Mouse (Mus musculus) kidney, postnatal 0 days (tissue): ENCODE data around the gene Atp6v0e2. TPM values are rescaled to one million over a fixed set of nuclear protein-coding genes. Genes with fewer than 3 reads are reported as not detected.

Experiments
- ATAC-seq: fragments of 200-750 bp; cut with Nextera tagmentation; replicated peaks from 2 replicates; pipeline ENCODE4 v1.8.0; 2017; ENCODE audit warnings: low read depth, moderate number of reproducible peaks, moderate TSS enrichment, moderate library complexity; ENCODE audit not compliant: low FRiP score
- DNase-seq: peaks from one replicate; pipeline ENCODE4 v3.0.0-alpha.2; 2016; ENCODE audit warnings: low spot score
- H3K27ac ChIP-seq: fragments of 300-500 bp; sonication (generic); 2 replicates; pipeline ENCODE4 v1.5.1; 2014; ENCODE audit warnings: mild to moderate bottlenecking
- H3K27me3 ChIP-seq: fragments of 300-500 bp; sonication (generic); 2 replicates; pipeline ENCODE4 v1.6.1; 2014; ENCODE audit warnings: low read length, mixed read lengths; ENCODE audit not compliant: insufficient read depth
- H3K36me3 ChIP-seq: fragments of 300-500 bp; sonication (generic); 2 replicates; pipeline ENCODE4 v1.6.1; 2014; ENCODE audit warnings: low read length, mixed read lengths; ENCODE audit not compliant: insufficient read depth
- H3K4me1 ChIP-seq: fragments of 300-500 bp; sonication (generic); replicated peaks from 2 replicates; pipeline ENCODE4 v1.6.1; 2014; ENCODE audit warnings: antibody characterized with exemption, low read length, mixed read lengths; ENCODE audit not compliant: insufficient read depth
- H3K4me2 ChIP-seq: fragments of 300-500 bp; sonication (generic); 2 replicates; pipeline ENCODE4 v1.6.1; 2014; ENCODE audit warnings: mild to moderate bottlenecking, low read length, moderate library complexity, mixed read lengths
- H3K4me3 ChIP-seq: fragments of 300-500 bp; sonication (generic); replicated peaks from 2 replicates; pipeline ENCODE4 v1.5.1; 2014; ENCODE audit warnings: low read depth, low read length
- H3K9ac ChIP-seq: fragments of 300-500 bp; sonication (generic); 2 replicates; pipeline ENCODE4 v1.6.1; 2014; ENCODE audit warnings: low read depth, low read length
- H3K9me3 ChIP-seq: fragments of 300-500 bp; sonication (generic); replicated peaks from 2 replicates; pipeline ENCODE4 v1.6.1; 2016; ENCODE audit warnings: low read length, inconsistent platforms, mixed read lengths
- CTCF ChIP-seq: IDR thresholded peaks from 2 replicates; pipeline ENCODE4 v1.5.1; 2016; ENCODE audit warnings: antibody characterized with exemption, low read depth, mild to moderate bottlenecking, moderate library complexity
- WGBS: fragments of 180-500 bp; shearing (Covaris S2); extraction: QIAGEN DNeasy Blood & Tissue Kit; methylation state at CpG from one replicate; pipeline ENCODE4 v1.1.7; 2014; 5-methylcytosine and 5-hydroxymethylcytosine counted together
- polyA plus RNA-seq: library from polyadenylated mRNA; unstranded; fragments of >200 nt; fragmentation: Nextera tagmentation; extraction: Ambion mirVana; gene quantifications from 2 replicates; pipeline ENCODE4 v1.2.1, GENCODE M21; 2015

Gene Atp6v0e2
- polyA plus RNA-seq, 1 experiment from 2014 or later, result 31.1 TPM

- H3K27me3 ChIP-seq, result no peaks in the 10 kb centered on the region
- ATAC-seq (no peak), DNase-seq (peak; percentile 56)
- H3K4me1 ChIP-seq, result peaks cover 31% of the 10 kb centered on the region
- WGBS, result 45% methylated on average over 8 of the region's 8 CpGs
- no peak overlapping the region for H3K9ac ChIP-seq
- H3K9me3 ChIP-seq, result no peaks in the 10 kb centered on the region
- H3K4me3 ChIP-seq, result no peak overlapping the region
- peak overlapping the region; percentile 72; the same call in 1 of the 2 replicates for H3K27ac ChIP-seq
- H3K36me3 ChIP-seq, result no peaks in the 10 kb centered on the region
- H3K4me2 ChIP-seq, result 0 out of 2 replicates have a peak overlapping the region, but pooled peaks have one; percentile 23
- TF ChIP-seq CTCF, result no peak
Observed at GRCm38 (mm10) chr6:48569065-48569807, 31.8 kb downstream of the Atp6v0e2 start.

- 91% methylated on average over 5 of the region's 5 CpGs for WGBS
- Histone ChIP-seq H3K9ac (peak overlapping the region; percentile 25; the same call in 1 of the 2 replicates), H3K4me1 (peaks cover 26% of the 10 kb centered on the region), H3K4me3 (peak overlapping the region; percentile 9; the same call in 1 of the 2 replicates), H3K27me3 (no peaks in the 10 kb centered on the region), H3K4me2 (peak overlapping the region; percentile 43), H3K27ac (peak overlapping the region; percentile 51; the same call in 1 of the 2 replicates), H3K9me3 (no peaks in the 10 kb centered on the region), H3K36me3 (no peaks in the 10 kb centered on the region)
- DNase-seq (no peak), ATAC-seq (no peak)
- no peak for TF ChIP-seq CTCF
Observed at GRCm38 (mm10) chr6:48572014-48572413, 34.6 kb downstream of the Atp6v0e2 start.

- ATAC-seq (peak; percentile 37; the same call in 1 of the 2 replicates), DNase-seq (peak; percentile 85)
- H3K9me3 ChIP-seq, result no peaks in the 10 kb centered on the region
- H3K9ac ChIP-seq, result peak within 1 kb of the TSS; percentile 25
- 22% methylated on average over 6 of the region's 6 CpGs for WGBS
- H3K4me3 ChIP-seq, result peak within 1 kb of the TSS; percentile 9; the same call in 1 of the 2 replicates
- peak within 1 kb of the TSS; percentile 51 for H3K27ac ChIP-seq
- no peak for TF ChIP-seq CTCF
- H3K27me3 ChIP-seq, result no peaks in the 10 kb centered on the region
- H3K4me2 ChIP-seq, result peak within 1 kb of the TSS; percentile 43
- peaks cover 26% of the 10 kb centered on the region for H3K4me1 ChIP-seq
- no peaks in the 10 kb centered on the region for H3K36me3 ChIP-seq
Observed at GRCm38 (mm10) chr6:48572572-48573061, 35.2 kb downstream of the Atp6v0e2 start, which contains the start of gene Rarres2. TSS of gene Rarres2 (minus strand) at chr6:48572789.

- no peak overlapping the region for H3K4me2 ChIP-seq
- peaks cover 21% of the 10 kb centered on the region for H3K4me1 ChIP-seq
- 25% methylated on average over 10 of the region's 10 CpGs for WGBS
- H3K9ac ChIP-seq, result no peak overlapping the region; the same call in 1 of the 2 replicates
- no peaks in the 10 kb centered on the region for H3K27me3 ChIP-seq
- H3K4me3 ChIP-seq, result no peak overlapping the region
- peak overlapping the region; percentile 51 for H3K27ac ChIP-seq
- TF ChIP-seq CTCF, result no peak
- no peaks in the 10 kb centered on the region for H3K36me3 ChIP-seq
- no peak for ATAC-seq
- DNase-seq, result no peak
- no peaks in the 10 kb centered on the region for H3K9me3 ChIP-seq
Observed at GRCm38 (mm10) chr6:48573280-48573679, 35.9 kb downstream of the Atp6v0e2 start.

GRCm38 (mm10) chr6:48573981-48574380, 36.6 kb downstream of the Atp6v0e2 start:
- no peak overlapping the region for H3K4me3 ChIP-seq
- H3K9ac ChIP-seq, result no peak overlapping the region
- H3K9me3 ChIP-seq, result no peaks in the 10 kb centered on the region
- no peaks in the 10 kb centered on the region for H3K36me3 ChIP-seq
- H3K27ac ChIP-seq, result no peak overlapping the region
- TF ChIP-seq CTCF, result no peak
- DNase-seq (no peak), ATAC-seq (no peak)
- WGBS, result 64% methylated on average over 3 of the region's 3 CpGs
- H3K4me2 ChIP-seq, result no peak overlapping the region
- peaks cover 19% of the 10 kb centered on the region for H3K4me1 ChIP-seq
- no peaks in the 10 kb centered on the region for H3K27me3 ChIP-seq

- ATAC-seq (no peak; the same call in 1 of the 2 replicates), DNase-seq (peak; percentile 34)
- no peak for TF ChIP-seq CTCF
- no peak overlapping the region for H3K4me3 ChIP-seq
- H3K9ac ChIP-seq, result no peak overlapping the region
- peak overlapping the region; percentile 75; the same call in 1 of the 2 replicates for H3K27ac ChIP-seq
- H3K36me3 ChIP-seq, result no peaks in the 10 kb centered on the region
- H3K27me3 ChIP-seq, result no peaks in the 10 kb centered on the region
- 22% methylated on average over 5 of the region's 5 CpGs for WGBS
- no peaks in the 10 kb centered on the region for H3K9me3 ChIP-seq
- no peak overlapping the region for H3K4me2 ChIP-seq
- H3K4me1 ChIP-seq, result peaks cover 8% of the 10 kb centered on the region
Observed at GRCm38 (mm10) chr6:48578736-48579135, 41.3 kb downstream of the Atp6v0e2 start.
